In the genomic region with DNA sequence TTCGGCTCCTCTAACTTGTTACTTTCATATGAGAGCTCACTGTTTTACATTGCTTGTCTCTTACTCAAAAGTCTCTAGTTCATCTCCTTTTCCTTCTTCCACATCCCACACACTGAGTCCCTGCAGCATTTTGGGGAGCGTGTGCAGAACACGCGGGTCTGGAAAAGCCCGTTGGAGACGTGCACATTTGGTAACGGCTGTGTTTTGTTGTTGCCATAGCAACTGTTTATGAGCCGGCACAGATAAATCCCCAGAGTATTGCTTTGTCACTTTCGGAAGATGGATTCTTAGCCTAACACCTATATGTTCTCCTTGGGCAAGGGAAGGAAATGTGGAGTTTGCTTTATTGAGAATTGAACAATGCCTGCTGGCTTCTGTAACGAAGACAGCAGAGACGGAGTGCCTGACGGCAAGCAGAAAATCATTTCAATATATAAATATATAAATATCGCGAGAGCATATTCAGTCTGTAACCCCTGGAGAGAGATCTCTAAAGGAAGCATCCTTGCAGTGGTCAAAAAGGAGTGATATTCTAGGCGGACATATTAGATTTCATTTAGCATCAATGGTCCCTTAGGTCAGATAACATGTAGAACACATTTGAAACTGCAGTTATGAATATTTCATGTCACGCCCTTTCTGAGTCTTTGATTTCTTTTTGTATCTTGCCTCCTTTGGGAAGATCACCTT, we compare ENCODE assay signal across 13 mouse cellular contexts. TPM values are rescaled to one million over a fixed set of nuclear protein-coding genes. Genes with fewer than 3 reads are reported as not detected.
DNase-seq lines count a peak whose midpoint lies in the region; ATAC-seq and TF ChIP-seq lines count a peak whose summit lies in the region.
"Had no signal": no experiment of that assay in that cellular context is flagged by ENCODE, and none has a peak within 500 bp of the region (broad histone marks: within the 10 kb centered on the region; RNA-seq: fewer than 3 reads in every experiment).

No protein-coding gene starts in this region.

- H3K27me3 ChIP-seq in midbrain, embryonic 13.5 days: no peaks in the 10 kb centered on the region
- H3K27me3 ChIP-seq in midbrain, embryonic 11.5 days (ENCODE audit: control insufficient read depth, insufficient read depth, low read length): no peaks in the 10 kb centered on the region
- no peaks in the 10 kb centered on the region for H3K27me3 ChIP-seq in hindbrain, embryonic 14.5 days (ENCODE audit: control insufficient read depth, insufficient read depth, low read length)
- H3K27me3 ChIP-seq in limb, embryonic 14.5 days (ENCODE audit: control insufficient read depth, insufficient read depth, low read length): no peaks in the 10 kb centered on the region

- H3K9me3 ChIP-seq in midbrain, embryonic 13.5 days: no peaks in the 10 kb centered on the region
- no peaks in the 10 kb centered on the region for H3K9me3 ChIP-seq in midbrain, embryonic 11.5 days (ENCODE audit: control insufficient read depth, low read length)
- H3K9me3 ChIP-seq in hindbrain, embryonic 14.5 days (ENCODE audit: control insufficient read depth, low read length): no peaks in the 10 kb centered on the region
- H3K9me3 ChIP-seq in limb, embryonic 14.5 days (ENCODE audit: control insufficient read depth, low read length): no peaks in the 10 kb centered on the region

- intact Hi-C loops in heart, postnatal 25 days (cut with DNase I): no loop called here

- no peak for TF ChIP-seq POLR2A in limb, embryonic 14.5 days (IDR thresholded peaks at IDR 0.05; ENCODE audit: borderline replicate concordance, extremely low read depth, insufficient read depth, insufficient read length)

- H3K9ac ChIP-seq in midbrain, embryonic 13.5 days (replicated peaks): no peak overlapping the region
- H3K9ac ChIP-seq in midbrain, embryonic 11.5 days (ENCODE audit: low read length): no peak overlapping the region
- peak overlapping the region; percentile 34; the same call in 1 of the 2 replicates for H3K9ac ChIP-seq in hindbrain, embryonic 14.5 days
- no peak overlapping the region for H3K9ac ChIP-seq in limb, embryonic 14.5 days (ENCODE audit: low read depth, low read length, severe bottlenecking)

- H3K4me1 ChIP-seq in midbrain, embryonic 13.5 days (replicated peaks): peaks cover 14% of the 10 kb centered on the region
- no peaks in the 10 kb centered on the region for H3K4me1 ChIP-seq in midbrain, embryonic 11.5 days (ENCODE audit: control insufficient read depth, insufficient read depth, low read length)
- H3K4me1 ChIP-seq in hindbrain, embryonic 14.5 days (replicated peaks; ENCODE audit: control insufficient read depth, insufficient read depth, low read length): peaks cover 22% of the 10 kb centered on the region
- no peaks in the 10 kb centered on the region for H3K4me1 ChIP-seq in limb, embryonic 14.5 days (ENCODE audit: control insufficient read depth, insufficient read depth, low read length)

- H3K4me2 ChIP-seq in midbrain, embryonic 13.5 days (replicated peaks): peak overlapping the region; percentile 32
- no peak overlapping the region for H3K4me2 ChIP-seq in midbrain, embryonic 11.5 days
- peak overlapping the region; percentile 41 for H3K4me2 ChIP-seq in hindbrain, embryonic 14.5 days (replicated peaks)
- H3K4me2 ChIP-seq in limb, embryonic 14.5 days (replicated peaks; ENCODE audit: low read depth, low read length, severe bottlenecking): no peak overlapping the region

- ATAC-seq in midbrain, embryonic 13.5 days: peak; percentile 71
- no peak for ATAC-seq in midbrain, embryonic 11.5 days (ENCODE audit: low FRiP score)
- ATAC-seq in hindbrain, embryonic 14.5 days (ENCODE audit: low FRiP score): peak; percentile 69
- peak; percentile 19; the same call in 1 of the 2 replicates for ATAC-seq in limb, embryonic 14.5 days (ENCODE audit: low FRiP score, low read depth)

- H3K27ac ChIP-seq in midbrain, embryonic 13.5 days: peak overlapping the region; percentile 57
- no peak overlapping the region for H3K27ac ChIP-seq in midbrain, embryonic 11.5 days (ENCODE audit: low read depth, low read length)
- H3K27ac ChIP-seq in hindbrain, embryonic 14.5 days: peak overlapping the region; percentile 78
- no peak overlapping the region for H3K27ac ChIP-seq in limb, embryonic 14.5 days (replicated peaks; ENCODE audit: low read depth, low read length)
- H3K27ac ChIP-seq: stomach, postnatal 0 days had no signal

- no peak overlapping the region for H3K4me3 ChIP-seq in midbrain, embryonic 13.5 days (replicated peaks)
- H3K4me3 ChIP-seq in midbrain, embryonic 11.5 days (ENCODE audit: low read depth, low read length): no peak overlapping the region
- no peak overlapping the region for H3K4me3 ChIP-seq in hindbrain, embryonic 14.5 days (replicated peaks; ENCODE audit: low read length)
- H3K4me3 ChIP-seq in limb, embryonic 14.5 days (replicated peaks; ENCODE audit: low read length): no peak overlapping the region
- H3K4me3 ChIP-seq: erythroblast, embryonic 14.5 days; myocyte had no signal

- no peak for DNase-seq in midbrain, embryonic 11.5 days (ENCODE audit: low spot score, missing footprints)
- DNase-seq in hindbrain, embryonic 14.5 days (ENCODE audit: low spot score): peak; percentile 76
- no peak for DNase-seq in limb, embryonic 14.5 days (ENCODE audit: low spot score)
- peak; percentile 78 for DNase-seq in telencephalon, adult 2 months (ENCODE audit: low read depth, low spot score)
- no peak for DNase-seq in heart, postnatal 25 days (ENCODE audit: low spot score)
- DNase-seq in cerebellum, postnatal 36 days: no peak
- no peak for DNase-seq in spleen, postnatal 4 days (ENCODE audit: low spot score in 2 of 2)
- DNase-seq: adrenal gland, postnatal 25 days; heart, postnatal 14 days had no signal

- 54% methylated on average over 16 of the region's 16 CpGs for WGBS in midbrain, embryonic 13.5 days
- 82% methylated on average over 16 of the region's 16 CpGs for WGBS in midbrain, embryonic 11.5 days
- 33% methylated on average over 16 of the region's 16 CpGs for WGBS in hindbrain, embryonic 14.5 days
- WGBS in limb, embryonic 14.5 days: 61% methylated on average over 16 of the region's 16 CpGs

- no peaks in the 10 kb centered on the region for H3K36me3 ChIP-seq in midbrain, embryonic 13.5 days
- H3K36me3 ChIP-seq in midbrain, embryonic 11.5 days (ENCODE audit: control insufficient read depth, insufficient read depth, low read length): no peaks in the 10 kb centered on the region
- H3K36me3 ChIP-seq in hindbrain, embryonic 14.5 days (replicated peaks; ENCODE audit: control insufficient read depth, insufficient read depth): no peaks in the 10 kb centered on the region
- no peaks in the 10 kb centered on the region for H3K36me3 ChIP-seq in limb, embryonic 14.5 days (ENCODE audit: control insufficient read depth, insufficient read depth, low read length)

RNA-seq across cellular contexts. Expression of gene Dclk3, which starts 26.3 kb away (rescaled TPM):
- 2.2 and 3.1 TPM in 2 replicates for polyA plus RNA-seq in midbrain, embryonic 13.5 days (2015; fragmentation: Nextera tagmentation; extraction: Ambion mirVana)
- polyA plus RNA-seq in midbrain, embryonic 11.5 days (2014; fragmentation: Nextera tagmentation; extraction: Ambion mirVana): 0.18 and 0.28 TPM in 2 replicates
- polyA plus RNA-seq in hindbrain, embryonic 14.5 days (2014; fragmentation: Nextera tagmentation; extraction: Ambion mirVana): 6.2 and 7.1 TPM in 2 replicates
- polyA plus RNA-seq in limb, embryonic 14.5 days (2012; rRNA removed): 0.20 and 0.41 TPM in 2 replicates
- polyA plus RNA-seq in limb, embryonic 14.5 days (2014; fragmentation: Nextera tagmentation; extraction: Ambion mirVana): 0.25 and 0.74 TPM in 2 replicates
- under 1 TPM; 0.16 to 0.59 TPM for total RNA-seq in heart, postnatal 25 days (2021)
- polyA plus RNA-seq: erythroblast, embryonic 14.5 days; myocyte had no signal

Comparison
In these comparisons a context has a peak if more than half of its experiments do, and no peak if none do; other contexts are left out.
1. H3K27ac ChIP-seq: peak in midbrain, embryonic 13.5 days (single experiment) and hindbrain, embryonic 14.5 days (single experiment); none in midbrain, embryonic 11.5 days (single experiment) and limb, embryonic 14.5 days (single experiment).
2. H3K4me2 ChIP-seq: peak in midbrain, embryonic 13.5 days (single experiment) and hindbrain, embryonic 14.5 days (single experiment); none in midbrain, embryonic 11.5 days (single experiment) and limb, embryonic 14.5 days (single experiment).
3. DNase-seq: peak in hindbrain, embryonic 14.5 days (single experiment) and telencephalon, adult 2 months (single experiment); none in midbrain, embryonic 11.5 days (single experiment), limb, embryonic 14.5 days (single experiment), heart, postnatal 25 days (single experiment), cerebellum, postnatal 36 days (0 of 2) and spleen, postnatal 4 days (0 of 2).